26 mouse cellular contexts compared by ENCODE assay signal in the genomic region with DNA sequence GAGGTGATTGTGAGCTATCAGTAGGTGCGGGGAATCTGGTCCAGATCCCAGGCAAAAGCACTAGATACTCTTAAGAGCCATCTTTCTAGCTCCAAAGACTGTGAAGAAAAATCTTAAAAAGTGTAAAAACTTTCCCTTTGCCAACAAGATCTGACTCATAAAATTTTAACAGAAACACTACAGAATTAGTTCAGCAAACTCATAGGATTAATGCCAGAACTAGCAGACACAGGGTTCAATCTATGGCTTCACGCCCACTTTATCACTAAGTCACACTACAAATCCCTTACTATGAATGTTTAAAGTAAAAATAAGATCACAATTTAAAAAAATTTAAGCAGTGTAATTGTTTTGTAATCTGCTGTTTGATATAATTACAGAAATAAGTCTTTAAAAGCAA. TPM values are rescaled to one million over a fixed set of nuclear protein-coding genes. Genes with fewer than 3 reads are reported as not detected.
DNase-seq lines count a peak whose midpoint lies in the region; ATAC-seq and TF ChIP-seq lines count a peak whose summit lies in the region.
"Had no signal": no experiment of that assay in that cellular context is flagged by ENCODE, and none has a peak within 500 bp of the region (broad histone marks: within the 10 kb centered on the region; RNA-seq: fewer than 3 reads in every experiment).

No protein-coding gene starts in this region.

- ATAC-seq in heart, postnatal 0 days (ENCODE audit: insufficient read depth, low read depth) = no peak
- ATAC-seq: activated CD4-positive, CD25-positive, alpha-beta regulatory T cell, adult 4 months; CD4-positive, CD25-positive, alpha-beta regulatory T cell, adult 4 months; forebrain, embryonic 16.5 days; intestine, embryonic 15.5 days had no signal

- peaks cover 5% of the 10 kb centered on the region; the same call in 1 of the 2 replicates for H3K36me3 ChIP-seq in heart, postnatal 0 days (replicated peaks; ENCODE audit: control insufficient read depth, insufficient read depth, low read length)
- peaks cover 6% of the 10 kb centered on the region; the same call in 1 of the 2 replicates for H3K36me3 ChIP-seq in heart, embryonic 10.5 days
- peaks cover 2% of the 10 kb centered on the region; the same call in 1 of the 2 replicates for H3K36me3 ChIP-seq in kidney, adult 2 months (ENCODE audit: control insufficient read depth, insufficient read depth, low read length)
- H3K36me3 ChIP-seq: embryonic facial prominence, embryonic 12.5 days; embryonic facial prominence, embryonic 15.5 days; forebrain, embryonic 12.5 days; hindbrain, embryonic 13.5 days had no signal

- intact Hi-C loops in gastrocnemius, adult 2 months (cut with DNase I) = loop anchor here (5.0 kb wide), 1 partner anchor 49 kb away; a partner anchor contains a TSS

- TF ChIP-seq POLR2A in brain, embryonic 14.5 days (IDR thresholded peaks at IDR 0.05; ENCODE audit: borderline replicate concordance, extremely low read depth, insufficient read depth, insufficient read length, poor library complexity, severe bottlenecking) = no peak
- no peak for TF ChIP-seq POLR2A in kidney, adult 2 months (IDR thresholded peaks at IDR 0.05; ENCODE audit: low read depth, low read length)

- no peaks in the 10 kb centered on the region for H3K9me3 ChIP-seq in heart, postnatal 0 days (replicated peaks; ENCODE audit: control insufficient read depth, low read length)
- no peaks in the 10 kb centered on the region for H3K9me3 ChIP-seq in heart, embryonic 10.5 days
- H3K9me3 ChIP-seq: embryonic facial prominence, embryonic 12.5 days; embryonic facial prominence, embryonic 15.5 days; forebrain, embryonic 12.5 days; hindbrain, embryonic 13.5 days; intestine, embryonic 15.5 days had no signal

- no peak for DNase-seq in gastrocnemius, adult 2 months
- no peak for DNase-seq in gastrocnemius, postnatal 4 days (ENCODE audit: low spot score in 2 of 2)
- DNase-seq in heart, postnatal 0 days (ENCODE audit: low spot score) = no peak
- no peak for DNase-seq in heart, embryonic 10.5 days (ENCODE audit: low spot score)
- peak; percentile 14 for DNase-seq in brain, embryonic 14.5 days (ENCODE audit: low read depth)
- DNase-seq in kidney, adult 2 months = no peak
- DNase-seq: adrenal gland, adult 8-10 months; adrenal gland, postnatal 25 days; cerebellum, adult 11 months; cerebellum, adult 2 months; cerebellum, adult 9-11 months; cerebellum, postnatal 25 days; gastrocnemius, postnatal 10 days; gastrocnemius, postnatal 36 days; heart, adult 11 months; heart, postnatal 14 days; kidney, adult 11 months; kidney, adult 9 months had no signal

- peak overlapping the region; percentile 85 for H3K27ac ChIP-seq in gastrocnemius, adult 2 months
- peak overlapping the region; percentile 22; the same call in 1 of the 2 replicates for H3K27ac ChIP-seq in heart, postnatal 0 days (ENCODE audit: low read depth)
- no peak overlapping the region for H3K27ac ChIP-seq in heart, embryonic 10.5 days
- no peak overlapping the region for H3K27ac ChIP-seq in kidney, adult 2 months (ENCODE audit: insufficient read depth, low read depth, low read length)
- H3K27ac ChIP-seq: embryonic facial prominence, embryonic 12.5 days; embryonic facial prominence, embryonic 15.5 days; forebrain, embryonic 12.5 days; hindbrain, embryonic 13.5 days; intestine, embryonic 15.5 days had no signal

- no peak for TF ChIP-seq EP300 in heart, postnatal 0 days (IDR thresholded peaks at IDR 0.05; ENCODE audit: low read depth)

- H3K9ac ChIP-seq in heart, postnatal 0 days (replicated peaks; ENCODE audit: low read depth, low read length) = no peak overlapping the region
- H3K9ac ChIP-seq: embryonic facial prominence, embryonic 12.5 days; embryonic facial prominence, embryonic 15.5 days; forebrain, embryonic 12.5 days; hindbrain, embryonic 13.5 days; intestine, embryonic 15.5 days had no signal

- no peaks in the 10 kb centered on the region for H3K27me3 ChIP-seq in heart, postnatal 0 days (ENCODE audit: control insufficient read depth, insufficient read depth, low read length)
- no peaks in the 10 kb centered on the region for H3K27me3 ChIP-seq in heart, embryonic 10.5 days (ENCODE audit: insufficient read depth, poor library complexity, severe bottlenecking)
- H3K27me3 ChIP-seq in kidney, adult 2 months (replicated peaks; ENCODE audit: control insufficient read depth, insufficient read depth, low read length) = no peaks in the 10 kb centered on the region
- H3K27me3 ChIP-seq: embryonic facial prominence, embryonic 12.5 days; embryonic facial prominence, embryonic 15.5 days; forebrain, embryonic 12.5 days; hindbrain, embryonic 13.5 days; intestine, embryonic 15.5 days had no signal

- H3K4me3 ChIP-seq in gastrocnemius, adult 2 months = no peak overlapping the region
- H3K4me3 ChIP-seq in heart, postnatal 0 days (ENCODE audit: low read depth, low read length) = no peak overlapping the region
- no peak overlapping the region for H3K4me3 ChIP-seq in heart, embryonic 10.5 days
- no peak overlapping the region for H3K4me3 ChIP-seq in kidney, adult 2 months (ENCODE audit: insufficient read depth, low read depth, low read length)
- H3K4me3 ChIP-seq: embryonic facial prominence, embryonic 12.5 days; embryonic facial prominence, embryonic 15.5 days; forebrain, embryonic 12.5 days; hindbrain, embryonic 13.5 days; intestine, embryonic 15.5 days had no signal

- H3K4me2 ChIP-seq in heart, postnatal 0 days (ENCODE audit: low read depth, low read length) = no peak overlapping the region
- H3K4me2 ChIP-seq: embryonic facial prominence, embryonic 12.5 days; embryonic facial prominence, embryonic 15.5 days; forebrain, embryonic 12.5 days; hindbrain, embryonic 13.5 days; intestine, embryonic 15.5 days had no signal

- 66% methylated on average over 2 of the region's 2 CpGs for WGBS in heart, postnatal 0 days
- WGBS in heart, embryonic 10.5 days = 88% methylated on average over 2 of the region's 2 CpGs
- WGBS in kidney, adult 2 months = 92% methylated on average over 2 of the region's 2 CpGs

- no peak for TF ChIP-seq CTCF in gastrocnemius, adult 2 months (IDR thresholded peaks at IDR 0.05)
- TF ChIP-seq CTCF in heart, postnatal 0 days (IDR thresholded peaks at IDR 0.05; ENCODE audit: low read depth) = no peak
- TF ChIP-seq CTCF in brain, embryonic 14.5 days (IDR thresholded peaks at IDR 0.05; ENCODE audit: borderline replicate concordance, extremely low read depth, insufficient read depth, insufficient read length) = no peak
- TF ChIP-seq CTCF in kidney, adult 2 months (conservative IDR thresholded peaks at IDR 0.05; ENCODE audit: insufficient read depth, insufficient read length, low read depth, low read length) = no peak

- H3K4me1 ChIP-seq in heart, postnatal 0 days (ENCODE audit: control insufficient read depth, insufficient read depth) = peaks cover 5% of the 10 kb centered on the region; the same call in 1 of the 2 replicates
- no peaks in the 10 kb centered on the region for H3K4me1 ChIP-seq in heart, embryonic 10.5 days
- H3K4me1 ChIP-seq in kidney, adult 2 months (ENCODE audit: control insufficient read depth, insufficient read depth, low read length) = no peaks in the 10 kb centered on the region
- H3K4me1 ChIP-seq: embryonic facial prominence, embryonic 12.5 days; embryonic facial prominence, embryonic 15.5 days; forebrain, embryonic 12.5 days; hindbrain, embryonic 13.5 days; intestine, embryonic 15.5 days had no signal

RNA-seq across cellular contexts. Expression of a gene that starts 50.0 kb away (rescaled TPM):
- 10 to 100 TPM; 57.3 to 88.0 TPM for total RNA-seq in gastrocnemius, adult 2 months (2021)
- 10 to 100 TPM; 60.2 to 71.3 TPM for total RNA-seq in gastrocnemius, postnatal 4 days (2021)
- 73.6 and 83.4 TPM in 2 replicates for total RNA-seq in heart, postnatal 0 days (2014; rRNA removed; ENCODE audit: low replicate concordance)
- 12.1 and 13.7 TPM in 2 replicates for polyA plus RNA-seq in heart, postnatal 0 days (2015; fragmentation: Nextera tagmentation; extraction: Ambion mirVana)
- 25.1 and 26.1 TPM in 2 replicates for polyA plus RNA-seq in heart, embryonic 10.5 days (2016; fragmentation: Nextera tagmentation; extraction: Ambion mirVana)
- 158 and 163 TPM in 2 replicates for polyA plus RNA-seq in brain, embryonic 14.5 days (2012; rRNA removed)
- 55.0 and 62.9 TPM in 2 replicates for polyA plus RNA-seq in kidney, adult 2 months (2012; rRNA removed)

Comparison
In these comparisons a context has a peak if more than half of its experiments do, and no peak if none do; other contexts are left out.
1. H3K27ac ChIP-seq: peak in gastrocnemius, adult 2 months (single experiment) and heart, postnatal 0 days (single experiment); none in heart, embryonic 10.5 days (single experiment) and kidney, adult 2 months (single experiment).